Mouse (Mus musculus) embryonic fibroblast, embryonic 13.5 days (primary cell): ENCODE results near the gene Churc1.

Experiments
- CTCF ChIP-seq: IDR thresholded peaks from 2 replicates; pipeline ENCODE4 v1.5.1; 2011; ENCODE audit warnings: mild to moderate bottlenecking, control low read depth, low read length, moderate library complexity, borderline replicate concordance; ENCODE audit not compliant: insufficient read depth
- POLR2A ChIP-seq: IDR thresholded peaks from 2 replicates; pipeline ENCODE4 v1.6.1; 2011; ENCODE audit warnings: low read depth, mild to moderate bottlenecking, control low read depth, low read length, moderate library complexity

- TF ChIP-seq POLR2A (no peak), CTCF (no peak)
Observed at GRCm38 (mm10) chr12:76795350-76795749, 30.0 kb downstream of the Churc1 start, which contains the start of gene Gpx2.
